Mouse (Mus musculus): Measurements from ENCODE around the gene Slco1a5. TPM values are rescaled to one million over a fixed set of nuclear protein-coding genes. Genes with fewer than 3 reads are reported as not detected.

Gene Slco1a5
- polyA plus RNA-seq, 1 experiment from 2014 or later: not detected

DNA sequence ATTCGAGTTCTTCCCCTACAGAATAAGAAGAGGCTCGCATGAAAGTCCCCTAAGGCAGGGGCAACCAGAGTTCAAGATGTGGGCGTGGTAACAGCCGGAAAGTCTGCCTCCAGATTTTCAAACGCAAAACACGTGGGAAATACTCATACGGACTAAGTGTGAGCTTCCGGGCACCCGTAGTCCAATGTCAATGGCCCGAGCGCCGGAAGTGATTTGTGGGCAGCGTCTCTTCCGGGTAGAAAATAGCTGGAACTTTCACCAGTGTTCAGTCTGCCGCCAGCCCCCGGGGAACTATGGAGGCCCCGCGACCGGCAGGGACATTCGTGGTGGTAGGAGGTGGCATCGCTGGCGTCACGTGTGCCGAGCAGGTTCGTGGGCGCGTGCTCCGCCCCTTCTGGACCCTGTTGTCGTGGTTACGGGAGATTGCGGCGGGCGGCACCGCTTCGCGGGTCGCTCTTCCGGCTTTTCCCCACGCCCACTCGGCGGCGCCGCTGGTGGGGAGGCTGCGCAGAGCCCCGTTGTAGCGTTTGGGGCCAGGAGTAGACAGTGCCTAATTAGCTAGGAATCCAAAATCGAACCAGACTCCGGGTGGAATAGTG, 22.8 kb upstream of the Slco1a5 start, which contains the start of gene Pyroxd1:
Pyroxd1 (plus strand) TSS at position 215 of the 599 bp plus-strand sequence.
- Histone ChIP-seq H3K27me3 (replicated peaks; ENCODE audit: control insufficient read depth, insufficient read depth, low read length) (no peaks in the 10 kb centered on the region), H3K9me3 (ENCODE audit: control insufficient read depth) (no peaks in the 10 kb centered on the region), H3K36me3 (ENCODE audit: control insufficient read depth, insufficient read depth) (peaks cover 19% of the 10 kb centered on the region; the same call in 1 of the 2 replicates), H3K4me1 (replicated peaks; ENCODE audit: control insufficient read depth, insufficient read depth, low read length) (no peaks in the 10 kb centered on the region), H3K4me2 (replicated peaks; ENCODE audit: low read depth) (peak within 1 kb of the TSS; percentile 66), H3K9ac (ENCODE audit: low read depth, low read length) (peak within 1 kb of the TSS; percentile 72), H3K4me3 (ENCODE audit: low read depth, low read length) (peak within 1 kb of the TSS; percentile 91), H3K27ac (ENCODE audit: low read depth, low read length) (peak within 1 kb of the TSS; percentile 83)
- peak; percentile 93 for ATAC-seq
- WGBS: under 1% methylated on average over 48 of the region's 48 CpGs
- TF ChIP-seq CTCF (IDR thresholded peaks at IDR 0.05; ENCODE audit: low read depth): peak; percentile 5; the same call in 1 of the 2 replicates

DNA sequence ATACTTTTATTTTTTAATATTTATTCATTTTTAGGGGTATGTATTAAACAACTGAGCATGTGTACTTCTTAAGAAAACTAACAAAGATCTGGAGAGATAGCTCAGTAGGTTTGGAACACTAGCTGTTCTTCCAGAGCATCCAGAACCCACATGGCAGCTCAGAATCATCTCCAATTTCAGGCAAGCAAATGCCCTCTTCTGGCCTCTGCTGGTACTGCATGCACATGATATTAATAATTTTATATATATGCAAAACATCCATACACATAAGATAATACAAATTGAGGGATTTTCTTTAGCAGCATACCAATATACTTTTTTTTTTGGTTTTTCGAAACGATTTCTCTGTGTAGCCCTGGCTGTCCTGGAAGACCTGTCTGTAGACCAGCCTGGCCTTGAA, 20.8 kb upstream of the Slco1a5 start:
- Histone ChIP-seq H3K9ac (ENCODE audit: low read depth, low read length) (no peak overlapping the region), H3K4me2 (replicated peaks; ENCODE audit: low read depth) (no peak overlapping the region), H3K36me3 (ENCODE audit: control insufficient read depth, insufficient read depth) (peaks cover 2% of the 10 kb centered on the region; the same call in 1 of the 2 replicates), H3K4me1 (replicated peaks; ENCODE audit: control insufficient read depth, insufficient read depth, low read length) (no peaks in the 10 kb centered on the region), H3K27me3 (replicated peaks; ENCODE audit: control insufficient read depth, insufficient read depth, low read length) (no peaks in the 10 kb centered on the region), H3K27ac (ENCODE audit: low read depth, low read length) (no peak overlapping the region), H3K4me3 (ENCODE audit: low read depth, low read length) (no peak overlapping the region), H3K9me3 (ENCODE audit: control insufficient read depth) (no peaks in the 10 kb centered on the region)
- TF ChIP-seq CTCF (IDR thresholded peaks at IDR 0.05; ENCODE audit: low read depth): peak; percentile 75
- 59% methylated on average over 2 of the region's 2 CpGs for WGBS
- no peak for ATAC-seq

GRCm38 (mm10) chr6:142339576-142339975, 16.8 kb upstream of the Slco1a5 start:
- Histone ChIP-seq H3K27me3 (replicated peaks; ENCODE audit: control insufficient read depth, insufficient read depth, low read length) (no peaks in the 10 kb centered on the region), H3K36me3 (ENCODE audit: control insufficient read depth, insufficient read depth) (no peaks in the 10 kb centered on the region), H3K9ac (ENCODE audit: low read depth, low read length) (no peak overlapping the region), H3K4me1 (replicated peaks; ENCODE audit: control insufficient read depth, insufficient read depth, low read length) (no peaks in the 10 kb centered on the region), H3K4me2 (replicated peaks; ENCODE audit: low read depth) (no peak overlapping the region), H3K9me3 (ENCODE audit: control insufficient read depth) (no peaks in the 10 kb centered on the region), H3K27ac (ENCODE audit: low read depth, low read length) (no peak overlapping the region), H3K4me3 (ENCODE audit: low read depth, low read length) (no peak overlapping the region)
- no peak for TF ChIP-seq CTCF (IDR thresholded peaks at IDR 0.05; ENCODE audit: low read depth)
- no peak for ATAC-seq
- 38% methylated on average over 2 of the region's 2 CpGs for WGBS

GRCm38 (mm10) chr6:142338961-142339360, 16.2 kb upstream of the Slco1a5 start:
- WGBS: 67% methylated on average over 2 of the region's 2 CpGs
- no peak overlapping the region for H3K27ac ChIP-seq (ENCODE audit: low read depth, low read length)
- no peak for ATAC-seq

GRCm38 (mm10) chr6:142329201-142329600, 6.4 kb upstream of the Slco1a5 start:
- H3K27me3 ChIP-seq (replicated peaks; ENCODE audit: control insufficient read depth, insufficient read depth, low read length): no peaks in the 10 kb centered on the region

More at GRCm38 (mm10) chr6:142338961-142339360, 16.2 kb upstream of the Slco1a5 start:
- Histone ChIP-seq H3K9me3 (ENCODE audit: control insufficient read depth) (no peaks in the 10 kb centered on the region), H3K36me3 (ENCODE audit: control insufficient read depth, insufficient read depth) (no peaks in the 10 kb centered on the region), H3K4me3 (ENCODE audit: low read depth, low read length) (no peak overlapping the region), H3K4me1 (replicated peaks; ENCODE audit: control insufficient read depth, insufficient read depth, low read length) (no peaks in the 10 kb centered on the region), H3K27me3 (replicated peaks; ENCODE audit: control insufficient read depth, insufficient read depth, low read length) (no peaks in the 10 kb centered on the region), H3K4me2 (replicated peaks; ENCODE audit: low read depth) (no peak overlapping the region), H3K9ac (ENCODE audit: low read depth, low read length) (no peak overlapping the region)
- no peak for TF ChIP-seq CTCF (IDR thresholded peaks at IDR 0.05; ENCODE audit: low read depth)

GRCm38 (mm10) chr6:142326598-142326997, 3.8 kb upstream of the Slco1a5 start:
- Histone ChIP-seq H3K36me3 (ENCODE audit: control insufficient read depth, insufficient read depth) (no peaks in the 10 kb centered on the region), H3K4me3 (ENCODE audit: low read depth, low read length) (no peak overlapping the region), H3K4me2 (replicated peaks; ENCODE audit: low read depth) (no peak overlapping the region), H3K9ac (ENCODE audit: low read depth, low read length) (no peak overlapping the region), H3K27ac (ENCODE audit: low read depth, low read length) (no peak overlapping the region), H3K4me1 (replicated peaks; ENCODE audit: control insufficient read depth, insufficient read depth, low read length) (no peaks in the 10 kb centered on the region), H3K27me3 (replicated peaks; ENCODE audit: control insufficient read depth, insufficient read depth, low read length) (no peaks in the 10 kb centered on the region), H3K9me3 (ENCODE audit: control insufficient read depth) (no peaks in the 10 kb centered on the region)
- peak; percentile 23 for TF ChIP-seq CTCF (IDR thresholded peaks at IDR 0.05; ENCODE audit: low read depth)
- ATAC-seq: no peak
- WGBS: 81% methylated on average over 3 of the region's 3 CpGs

More at GRCm38 (mm10) chr6:142329201-142329600, 6.4 kb upstream of the Slco1a5 start:
- H3K4me3 ChIP-seq (ENCODE audit: low read depth, low read length): no peak overlapping the region
- no peaks in the 10 kb centered on the region for H3K4me1 ChIP-seq (replicated peaks; ENCODE audit: control insufficient read depth, insufficient read depth, low read length)
- WGBS: 53% methylated on average over 1 of the region's 1 CpGs
- H3K4me2 ChIP-seq (replicated peaks; ENCODE audit: low read depth): no peak overlapping the region
- H3K27ac ChIP-seq (ENCODE audit: low read depth, low read length): no peak overlapping the region
- H3K9me3 ChIP-seq (ENCODE audit: control insufficient read depth): no peaks in the 10 kb centered on the region
- ATAC-seq: no peak
- TF ChIP-seq CTCF (IDR thresholded peaks at IDR 0.05; ENCODE audit: low read depth): no peak
- no peaks in the 10 kb centered on the region for H3K36me3 ChIP-seq (ENCODE audit: control insufficient read depth, insufficient read depth)
- no peak overlapping the region for H3K9ac ChIP-seq (ENCODE audit: low read depth, low read length)
